Mouse (Mus musculus) adrenal gland, postnatal 4 days (tissue): ENCODE results near the gene Dhx32. TPM values are rescaled to one million over a fixed set of nuclear protein-coding genes. Genes with fewer than 3 reads are reported as not detected.

Experiments
- DNase-seq, 2 experiments: peaks; one replicate each; pipeline ENCODE4 v3.0.0; 2021 to 2022; ENCODE audit warnings: low spot score in 2 of 2, mixed read lengths in 2 of 2
- total RNA-seq, 2 experiments: library from RNA; stranded (reverse); gene quantifications; 2 replicates each; pipeline ENCODE4 v1.2.3; 2021

Dhx32 gene
- total RNA-seq, 2 experiments from 2014 or later, result 54.6 to 57.6 TPM

DNA sequence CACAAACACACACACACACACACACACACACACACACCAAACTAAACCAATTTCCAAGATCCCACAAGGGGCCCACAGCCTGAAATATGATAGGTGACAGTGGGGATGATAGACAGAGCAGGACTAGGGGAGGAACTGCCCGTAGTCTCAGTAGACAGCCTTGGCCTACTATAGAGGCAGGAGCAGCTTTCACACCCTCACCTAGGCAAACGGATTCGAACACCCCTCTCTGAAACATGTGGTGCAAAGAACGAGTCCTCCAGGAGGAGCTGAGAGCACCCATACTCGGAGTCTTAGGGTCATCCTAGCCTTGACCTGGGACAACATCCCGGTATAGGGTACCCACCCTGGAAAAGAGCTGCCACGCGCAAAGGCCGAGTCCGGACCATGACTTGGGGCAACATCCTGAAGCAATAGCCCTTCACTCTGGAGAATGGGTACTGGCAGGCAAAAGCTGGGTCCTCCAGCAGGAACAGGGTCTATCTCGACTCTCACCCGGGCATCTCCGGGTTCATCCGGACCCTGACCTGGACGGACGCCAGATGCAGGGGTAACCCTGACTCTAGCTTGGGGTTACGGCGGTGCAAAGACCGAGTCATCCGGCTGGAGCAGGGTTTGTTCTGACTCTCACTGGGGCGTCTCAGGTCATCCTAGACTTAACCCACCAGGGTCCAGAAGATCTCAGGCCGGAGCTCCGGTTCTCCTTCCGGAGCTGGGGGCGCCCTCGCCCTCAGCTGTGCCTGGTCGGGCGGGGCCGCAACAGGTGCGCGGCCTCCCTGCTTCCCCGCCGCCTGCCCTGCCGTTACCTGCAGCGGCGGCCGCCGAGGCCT lies 6.5 kb downstream of the Dhx32 start:
- peak in 1 of 2 experiments; percentile 35 for DNase-seq

GRCm38 (mm10) chr7:133775179-133775578 lies 7.3 kb downstream of the Dhx32 start:
- DNase-seq, result no peak

- no peak for DNase-seq
Measured at GRCm38 (mm10) chr7:133768517-133768916, 14.0 kb downstream of the Dhx32 start.

GRCm38 (mm10) chr7:133768027-133768426 lies 14.5 kb downstream of the Dhx32 start:
- no peak for DNase-seq

DNA sequence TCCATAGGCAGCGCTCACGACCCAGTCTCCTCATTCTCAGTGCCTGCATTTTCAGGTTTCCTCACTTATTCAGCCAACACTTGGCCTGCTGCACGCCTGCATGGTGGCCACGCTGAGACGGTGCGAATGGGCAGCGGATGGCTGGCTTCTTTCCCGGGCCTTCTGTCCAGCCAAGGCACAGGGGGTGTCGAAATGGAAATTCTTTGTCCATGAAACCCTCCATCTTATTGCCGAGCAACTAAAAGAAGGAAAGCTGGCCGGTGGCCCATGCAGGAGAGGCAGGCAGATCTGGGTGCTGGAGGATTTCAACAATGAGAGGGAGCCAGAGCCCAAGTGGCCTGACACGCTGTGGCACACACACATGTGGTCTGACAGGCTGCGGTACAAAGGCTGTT lies 16.7 kb downstream of the Dhx32 start:
- no peak for DNase-seq

DNA sequence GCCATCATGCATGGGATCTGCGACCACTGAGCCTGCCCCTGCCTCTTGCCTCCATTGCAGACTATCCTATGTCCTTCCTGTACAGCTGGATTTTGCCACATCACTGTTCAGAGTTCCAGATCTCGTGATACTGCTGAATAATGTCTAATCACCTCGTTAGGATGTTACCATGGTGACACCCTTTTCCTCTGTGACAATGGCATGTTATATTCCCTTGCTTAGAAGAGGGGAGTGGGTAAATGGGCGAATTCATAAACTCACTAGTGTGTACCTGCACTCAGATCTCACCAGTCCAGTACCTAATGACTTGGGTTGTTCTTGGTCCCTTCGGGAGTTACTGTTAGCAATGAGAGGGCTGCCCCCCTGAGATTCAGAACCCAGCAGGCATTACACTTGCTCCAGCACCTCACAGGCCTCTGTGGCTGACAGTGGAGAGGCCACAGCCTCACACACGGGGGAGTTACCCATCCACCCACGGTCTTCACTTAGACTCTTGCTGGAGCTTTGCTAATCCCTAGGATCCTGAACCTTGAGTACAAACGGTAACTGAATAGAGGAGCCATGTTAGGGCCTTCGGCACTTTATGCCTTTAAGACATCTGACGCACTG lies 17.2 kb downstream of the Dhx32 start:
- no peak for DNase-seq

GRCm38 (mm10) chr7:133764425-133764824 lies 18.1 kb downstream of the Dhx32 start:
- no peak for DNase-seq

GRCm38 (mm10) chr7:133762696-133763095 lies 19.8 kb downstream of the Dhx32 start:
- DNase-seq, result no peak

- DNase-seq, result no peak
Measured at GRCm38 (mm10) chr7:133759611-133760353, 22.7 kb downstream of the Dhx32 start.

DNA sequence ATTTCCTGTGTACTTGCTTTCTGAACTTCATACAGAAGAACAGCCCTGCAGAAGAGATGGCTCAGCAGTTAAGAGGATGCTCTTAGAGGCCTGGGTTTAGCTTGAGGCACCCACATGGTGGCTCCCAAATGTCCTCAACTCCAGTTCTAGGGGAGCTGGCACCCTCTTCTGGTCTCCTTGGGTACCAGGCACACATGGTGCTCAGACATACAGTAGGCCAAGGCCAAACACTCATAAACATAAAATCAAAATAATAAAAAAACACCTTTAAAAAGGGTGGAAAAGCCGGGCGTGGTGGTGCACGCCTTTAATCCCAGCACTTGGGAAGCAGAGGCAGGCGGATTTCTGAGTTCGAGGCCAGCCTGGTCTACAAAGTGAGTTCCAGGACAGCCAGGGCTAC lies 23.8 kb downstream of the Dhx32 start:
- DNase-seq, result no peak

DNA sequence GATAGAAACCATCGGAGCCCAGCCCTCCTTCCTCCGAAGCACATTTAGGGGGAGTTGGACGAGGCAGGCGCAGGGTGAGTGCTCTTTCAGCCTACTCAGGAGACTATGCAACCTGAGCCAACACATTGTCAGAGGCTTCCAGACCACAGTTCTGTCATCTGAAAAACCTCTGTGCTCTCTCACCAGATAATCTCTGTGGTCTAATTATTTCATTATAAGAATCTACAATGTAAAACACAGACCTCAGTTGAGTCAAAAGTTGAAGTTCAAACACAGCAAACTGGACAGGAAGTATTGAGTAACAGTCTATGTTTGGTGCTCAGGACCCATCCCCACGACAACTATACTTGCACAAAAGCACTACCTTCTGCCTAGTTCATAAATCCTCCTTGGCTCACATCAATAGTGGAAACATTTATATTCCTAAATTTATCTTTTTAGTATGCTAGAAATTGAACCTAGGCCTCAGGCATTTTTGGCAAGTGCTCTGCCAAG lies 24.5 kb downstream of the Dhx32 start:
- DNase-seq, result no peak

GRCm38 (mm10) chr7:133751163-133751562 lies 31.4 kb downstream of the Dhx32 start:
- no peak for DNase-seq

- DNase-seq, result no peak
Measured at GRCm38 (mm10) chr7:133750666-133751065, 31.9 kb downstream of the Dhx32 start.

DNA sequence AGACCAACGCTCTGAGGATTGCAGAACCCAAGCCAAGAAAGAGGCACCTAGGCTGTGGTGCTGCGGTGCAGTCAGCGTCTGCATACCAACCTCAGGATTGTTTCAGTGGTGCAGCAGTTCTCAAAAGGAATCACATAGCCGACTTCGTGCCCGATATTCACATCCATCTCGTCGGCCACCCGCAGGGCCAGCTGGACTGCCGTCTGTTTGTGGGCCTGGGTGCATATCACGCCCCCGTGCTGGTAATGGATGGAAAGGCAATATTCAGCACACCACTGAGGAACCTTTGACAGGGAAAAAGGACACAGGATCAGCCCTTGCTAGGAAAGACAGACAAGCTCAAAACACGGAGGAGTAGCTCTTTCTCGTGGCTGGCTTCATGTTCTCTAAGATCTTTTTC lies 33.8 kb downstream of the Dhx32 start:
- no peak for DNase-seq

DNA sequence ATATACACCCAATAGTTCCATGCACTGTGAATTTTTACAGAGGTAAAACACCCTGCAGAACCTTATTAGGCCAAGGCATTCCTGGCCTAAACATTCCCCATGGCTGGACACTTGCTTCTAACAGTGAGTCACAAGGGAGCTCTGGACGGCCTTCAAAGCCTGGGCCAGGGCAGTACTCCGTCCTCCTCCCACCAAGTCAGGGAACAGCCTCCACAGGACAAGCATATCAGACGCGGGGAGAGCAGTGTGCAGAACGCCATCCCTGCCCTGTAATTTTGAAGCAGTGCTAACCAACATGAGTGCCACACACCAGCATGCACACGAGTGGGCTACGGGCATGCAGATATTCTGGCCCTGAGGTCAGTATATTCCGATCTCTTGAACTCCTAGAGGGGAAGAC lies 35.2 kb downstream of the Dhx32 start:
- peak in 1 of 2 experiments; percentile 24 for DNase-seq

DNA sequence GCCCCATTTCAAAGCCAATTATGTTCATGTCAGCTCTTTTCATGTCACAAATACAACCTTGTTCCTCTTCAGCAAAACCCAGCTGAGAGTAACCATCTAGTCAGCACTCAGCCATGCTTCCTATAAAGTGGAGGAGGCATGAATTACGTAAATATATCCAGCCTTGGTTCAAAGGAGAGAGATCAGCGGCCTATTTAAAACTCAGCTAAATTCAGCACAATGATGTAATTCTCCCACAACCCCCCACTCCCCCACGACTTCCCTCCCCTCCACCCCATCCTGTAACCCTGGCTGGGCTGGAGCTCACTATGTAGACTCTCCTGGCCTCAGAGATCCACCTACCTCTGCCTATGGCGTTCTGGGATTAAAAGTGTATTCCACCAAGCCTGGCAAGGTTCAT lies 37.8 kb downstream of the Dhx32 start:
- no peak for DNase-seq

GRCm38 (mm10) chr7:133744209-133744608 lies 38.3 kb downstream of the Dhx32 start:
- no peak for DNase-seq

DNA sequence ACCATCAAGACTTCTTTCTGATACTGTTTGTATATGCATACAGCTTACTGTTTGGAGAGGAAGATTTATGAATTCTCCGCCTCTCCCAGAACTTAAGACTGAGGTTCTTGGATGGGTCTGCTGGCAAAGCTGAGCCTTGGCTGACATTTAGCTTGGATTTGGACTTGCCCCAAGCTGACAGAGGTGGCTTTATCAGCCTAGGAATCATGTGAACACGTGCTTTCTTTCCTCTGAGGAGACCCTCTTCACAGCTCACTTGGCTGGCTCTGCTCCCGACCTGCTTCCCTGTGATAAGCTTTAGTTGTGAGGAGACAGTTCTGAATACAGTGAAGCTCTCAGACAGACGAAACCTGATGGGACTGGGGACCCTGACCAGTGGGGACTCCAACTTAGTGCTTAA lies 38.9 kb downstream of the Dhx32 start:
- no peak for DNase-seq

- DNase-seq, result no peak
Measured at GRCm38 (mm10) chr7:133742530-133743325, 39.8 kb downstream of the Dhx32 start.

- no peak for DNase-seq
Measured at GRCm38 (mm10) chr7:133740558-133740957, 42.0 kb downstream of the Dhx32 start.
